Mouse (Mus musculus): ENCODE results near the gene Dab1.

Dab1 gene

DNA sequence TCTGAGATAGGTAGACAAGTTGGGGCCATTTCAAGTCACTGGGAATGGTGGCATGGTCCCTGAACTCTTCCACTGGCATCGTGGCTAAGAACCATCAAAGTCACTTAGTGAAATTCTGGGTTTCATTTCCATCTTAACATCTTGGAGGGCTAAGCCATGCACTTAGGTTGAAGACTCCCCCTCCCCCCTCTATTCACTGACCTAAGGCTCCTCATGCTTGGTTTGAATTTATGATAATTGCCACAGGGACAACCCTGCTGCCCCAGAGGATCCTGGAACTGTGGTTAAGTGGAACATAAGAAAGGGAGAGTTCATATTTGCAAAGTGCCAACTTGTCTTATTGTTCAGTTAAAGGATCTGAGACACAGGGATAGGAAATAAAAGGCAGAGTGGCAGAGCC, 375.2 kb downstream of the Dab1 start:
- DNase-seq: no peak

DNA sequence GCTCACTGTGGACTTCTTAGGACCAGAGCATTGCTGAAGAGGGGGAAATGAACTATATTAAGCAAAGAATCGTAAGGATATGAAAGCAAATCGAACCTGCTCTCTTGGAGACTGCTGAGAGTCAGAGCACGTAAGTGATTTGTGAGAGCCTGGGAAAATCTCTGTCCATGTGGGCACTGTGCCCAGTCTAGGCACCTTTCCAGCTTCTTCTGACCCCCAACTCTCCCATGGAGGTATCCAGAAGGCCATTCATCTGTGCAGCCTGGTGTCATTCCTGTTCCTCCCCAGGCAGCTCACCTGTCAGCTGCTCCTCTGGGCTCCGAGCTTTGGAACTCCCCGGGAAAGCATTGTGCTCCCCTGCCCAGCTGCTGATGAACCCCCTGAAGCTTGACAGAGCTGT, 389.2 kb downstream of the Dab1 start:
- DNase-seq: peak; percentile 94

DNA sequence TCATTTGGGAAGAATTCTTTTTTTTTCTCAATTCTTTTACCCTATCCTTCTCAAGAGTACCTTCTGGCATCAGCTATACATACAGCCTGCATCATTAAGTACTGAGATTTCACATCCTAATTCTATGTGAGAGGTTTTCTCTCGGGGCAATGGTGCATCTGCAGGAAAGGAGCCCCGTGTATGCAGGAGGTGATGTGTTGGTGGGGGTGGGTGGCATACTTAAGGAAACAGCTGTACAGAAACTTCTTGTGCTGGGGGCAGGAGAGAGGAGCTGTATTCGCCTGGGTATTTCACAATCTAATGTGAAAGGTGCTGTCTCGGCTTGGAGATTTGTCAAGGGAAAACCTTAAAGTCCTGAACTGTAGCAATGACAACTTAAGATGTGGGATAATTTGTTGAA, 392.5 kb downstream of the Dab1 start:
- DNase-seq: no peak

DNA sequence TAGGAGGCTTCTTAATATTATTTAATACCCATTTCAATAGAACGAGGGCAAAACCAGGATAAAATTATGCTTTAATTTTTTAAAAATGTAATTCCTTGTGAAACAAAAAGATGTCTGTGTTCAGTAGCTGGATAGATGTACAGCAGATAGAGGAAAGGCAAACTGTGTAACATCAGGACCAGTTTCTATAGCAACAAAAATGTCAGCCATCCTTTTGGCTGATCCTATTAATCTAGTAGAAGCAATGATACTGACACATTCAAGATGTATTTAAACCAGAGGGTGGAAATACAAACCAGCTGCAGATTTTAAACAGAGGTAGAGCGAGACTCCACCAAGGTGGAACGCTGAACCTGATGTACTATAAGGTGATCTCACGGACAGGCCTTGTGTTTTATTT, 393.0 kb downstream of the Dab1 start:
- DNase-seq: no peak

DNA sequence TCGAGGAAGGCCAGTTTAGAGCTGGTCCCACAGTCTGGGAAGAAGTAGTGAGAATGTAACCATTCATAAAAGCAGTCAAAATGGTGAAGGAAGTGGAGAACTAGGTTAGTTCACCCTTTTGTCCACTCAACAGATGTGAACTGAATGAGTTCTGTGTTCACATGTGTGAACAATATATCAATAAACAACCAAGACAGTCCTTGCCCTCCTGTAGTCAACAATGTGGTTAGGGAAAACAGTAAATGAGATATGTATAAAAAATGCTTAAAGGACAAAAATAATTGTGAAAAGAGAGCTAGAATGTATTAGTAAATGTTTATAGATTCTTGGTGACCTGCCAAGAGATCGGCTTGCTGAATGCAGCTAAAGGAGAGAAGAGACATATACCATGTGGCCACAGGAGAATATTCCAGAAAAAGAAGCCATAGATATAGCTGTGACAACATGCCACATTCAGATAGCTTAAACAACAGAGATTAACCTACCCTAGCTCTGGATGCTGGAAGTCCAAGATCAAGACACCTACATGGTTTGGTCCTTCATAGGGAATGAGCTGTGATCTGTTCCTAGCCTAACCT, 406.0 kb downstream of the Dab1 start:
- DNase-seq: no peak

DNA sequence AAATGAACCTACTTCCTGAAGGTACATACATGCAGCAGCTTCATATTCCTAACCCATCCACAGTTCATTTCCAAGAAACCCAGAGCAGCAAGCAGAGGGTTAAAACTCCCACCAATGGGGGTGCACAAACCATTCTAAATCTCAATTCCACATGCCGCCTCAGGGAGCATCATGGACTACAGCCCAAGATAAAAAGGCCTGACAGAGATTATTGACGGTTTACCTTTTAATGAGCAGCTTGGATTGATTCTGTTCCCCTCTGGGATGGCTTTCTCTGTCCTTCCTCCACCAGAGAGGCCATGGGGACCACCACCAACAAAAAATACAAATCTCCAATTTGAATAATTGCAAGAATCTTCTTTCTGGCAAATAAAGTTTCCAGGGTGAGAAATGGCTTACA, 407.7 kb downstream of the Dab1 start:
- DNase-seq: no peak

DNA sequence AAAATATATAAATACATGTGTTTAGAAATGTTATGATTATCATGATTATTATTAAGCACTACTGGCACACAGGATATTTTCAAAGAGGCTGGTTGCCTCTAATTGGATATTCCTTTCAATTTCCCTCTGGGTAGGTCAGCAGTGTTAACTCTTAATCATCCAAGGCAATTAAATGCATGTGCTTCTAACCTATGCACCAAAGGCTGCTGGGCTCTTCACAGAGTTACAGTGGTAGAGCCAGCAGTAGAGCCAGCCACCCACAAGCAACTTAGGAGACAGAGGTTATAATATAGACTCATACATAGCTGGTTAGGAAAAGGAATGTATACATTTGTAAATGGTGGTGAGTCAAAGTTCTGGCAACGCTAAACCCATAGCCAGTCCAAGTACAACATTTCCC, 408.1 kb downstream of the Dab1 start:
- no peak for DNase-seq

DNA sequence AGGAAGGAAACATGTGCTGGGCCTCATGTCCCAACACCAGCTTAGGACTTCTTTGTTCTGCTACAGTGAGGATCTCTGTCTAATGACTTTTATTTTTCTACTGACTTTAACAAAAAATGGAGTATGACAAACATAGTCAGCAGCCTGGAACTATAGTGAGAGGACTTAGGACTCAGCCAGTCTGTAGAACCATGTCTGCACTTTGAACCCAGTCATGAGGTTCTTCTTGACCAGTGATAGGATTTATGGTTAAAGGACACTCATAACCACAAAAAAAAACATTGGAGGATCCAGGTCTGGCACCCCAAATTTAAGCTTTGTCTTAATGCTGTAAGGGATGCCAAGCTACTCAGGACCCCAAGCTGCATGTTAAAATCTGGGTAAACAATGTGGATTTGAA, 416.9 kb downstream of the Dab1 start:
- DNase-seq: no peak

DNA sequence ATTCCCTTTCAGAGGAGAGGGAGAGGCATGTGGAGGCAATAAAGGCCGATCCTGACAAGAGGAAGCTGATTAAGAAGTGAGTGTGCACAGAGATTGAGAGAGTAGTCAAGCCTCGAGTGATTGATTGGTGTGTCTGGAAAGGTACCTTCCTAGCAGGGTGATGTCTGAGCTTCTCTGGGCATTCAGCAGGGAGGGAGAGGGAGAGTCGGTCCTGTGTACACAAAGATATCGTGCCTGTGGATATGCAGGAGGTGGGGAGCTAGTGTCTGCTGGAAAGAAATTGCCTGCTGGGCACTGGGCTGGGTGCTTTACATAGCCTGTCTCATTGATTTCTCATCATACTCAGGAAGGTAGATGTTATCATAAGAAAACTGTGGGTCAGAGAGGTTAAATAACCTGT, 420.4 kb downstream of the Dab1 start:
- DNase-seq: no peak

DNA sequence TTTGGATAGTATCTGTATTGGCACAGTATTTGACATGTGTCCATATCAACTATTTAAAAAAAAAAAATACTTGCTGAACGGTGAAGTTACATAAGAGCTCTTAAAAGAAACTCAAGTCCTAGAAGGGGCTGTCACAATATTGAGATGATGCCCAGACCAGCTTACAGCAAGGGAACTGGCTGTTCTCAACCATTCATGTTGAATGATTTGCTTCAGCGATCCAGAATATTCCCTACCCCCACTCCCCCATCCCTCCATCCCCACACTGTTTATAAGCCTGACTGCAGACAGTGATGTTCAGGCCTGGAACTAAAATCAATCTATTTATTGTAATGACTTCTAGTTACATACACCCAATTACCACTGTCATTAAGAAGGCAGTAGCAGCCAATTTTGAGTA, 424.3 kb downstream of the Dab1 start:
- no peak for DNase-seq

DNA sequence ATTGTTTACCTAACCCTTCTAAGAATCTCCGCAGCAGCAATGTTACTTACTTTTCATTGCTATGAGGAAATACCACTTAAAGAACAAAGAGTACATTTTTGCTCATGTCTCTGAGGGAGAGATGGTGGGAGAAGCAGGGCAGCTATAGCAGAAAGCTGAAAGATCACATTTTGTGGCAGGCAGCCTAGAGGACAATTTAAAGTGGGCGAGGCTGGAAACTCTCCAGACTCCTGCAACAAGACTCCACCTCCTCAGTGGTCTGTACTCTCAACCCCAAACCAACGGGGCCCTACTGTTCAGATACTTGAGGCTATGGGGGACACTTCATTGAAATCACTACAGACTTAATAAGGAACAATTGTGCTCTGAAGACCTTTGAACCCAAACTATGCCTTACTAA, 425.5 kb downstream of the Dab1 start:
- no peak for DNase-seq

DNA sequence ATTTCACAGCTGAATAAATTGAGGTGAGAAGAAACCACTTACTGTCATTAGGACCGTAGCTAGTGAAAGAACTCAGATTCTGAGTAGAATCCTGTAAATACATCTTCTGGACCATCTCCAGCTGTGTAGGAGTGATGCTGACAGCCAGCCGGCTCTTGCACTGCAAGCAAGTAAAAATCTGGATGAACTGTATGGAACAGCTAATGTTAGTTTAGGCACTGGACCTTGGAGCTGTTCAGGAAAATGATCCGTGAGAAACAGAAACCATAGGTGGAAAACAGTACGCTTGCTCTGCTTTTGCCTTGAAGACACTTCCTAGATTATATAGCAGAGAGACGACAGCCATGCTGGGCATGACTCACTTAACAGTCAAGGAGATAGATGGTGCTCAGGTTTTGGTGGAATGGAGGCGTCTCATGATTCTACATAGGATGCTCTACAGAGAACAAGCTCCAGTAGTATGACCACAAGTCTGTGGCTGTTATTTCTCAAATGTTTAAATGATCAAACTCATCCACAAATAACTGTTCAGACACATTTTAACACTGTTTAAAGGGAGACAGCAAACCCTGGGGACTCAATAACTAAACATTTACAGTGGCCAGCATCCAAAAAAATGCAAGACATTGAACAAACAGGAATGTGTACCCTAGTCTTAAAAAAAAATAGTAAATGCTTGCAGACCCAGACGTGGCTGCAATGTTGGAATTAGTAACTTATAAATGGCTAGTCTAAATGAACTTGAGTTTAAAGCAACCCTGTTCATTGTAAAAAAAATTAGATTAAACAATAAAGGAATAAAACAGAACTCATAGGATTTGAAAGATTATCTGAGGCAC, 429.0 kb downstream of the Dab1 start:
- DNase-seq: no peak

DNA sequence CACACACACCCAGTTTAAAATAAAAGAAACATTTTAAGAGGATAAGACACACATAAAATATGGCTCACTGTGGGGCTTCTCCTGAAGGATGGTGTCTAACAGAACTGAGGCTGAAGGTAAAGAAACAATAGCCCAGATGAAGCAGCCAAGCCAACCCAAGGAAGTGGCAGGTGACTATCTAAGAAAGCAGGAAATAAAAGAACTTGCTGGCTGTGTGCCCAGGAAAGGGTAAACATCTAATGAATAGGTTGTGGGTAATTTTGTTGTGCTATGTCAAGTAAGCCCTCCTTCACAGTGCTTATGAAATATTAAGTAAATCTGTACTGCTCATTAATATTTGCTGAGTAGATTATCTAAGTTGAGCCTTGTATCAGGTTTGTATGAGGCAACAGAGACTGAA, 438.0 kb downstream of the Dab1 start:
- DNase-seq: no peak

DNA sequence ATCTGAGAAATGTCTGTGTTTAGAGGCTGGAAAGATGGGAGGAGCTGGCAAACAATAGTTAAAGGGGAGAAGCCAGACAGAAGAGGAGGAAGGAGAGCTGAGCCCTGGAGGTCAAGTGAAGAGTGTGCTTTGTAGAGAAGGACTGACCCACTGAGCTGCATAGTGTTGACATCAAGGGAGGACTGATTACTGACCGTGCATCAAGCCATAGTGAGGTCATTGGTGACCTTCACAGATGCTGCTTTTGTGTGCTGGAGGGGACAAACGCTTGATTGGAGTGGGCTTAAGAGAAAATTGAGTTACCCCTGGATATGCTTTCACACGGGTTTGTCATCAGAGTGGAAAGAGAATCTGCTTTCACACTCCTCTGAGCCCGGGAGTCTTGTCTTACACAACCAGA, 440.4 kb downstream of the Dab1 start:
- DNase-seq: no peak

DNA sequence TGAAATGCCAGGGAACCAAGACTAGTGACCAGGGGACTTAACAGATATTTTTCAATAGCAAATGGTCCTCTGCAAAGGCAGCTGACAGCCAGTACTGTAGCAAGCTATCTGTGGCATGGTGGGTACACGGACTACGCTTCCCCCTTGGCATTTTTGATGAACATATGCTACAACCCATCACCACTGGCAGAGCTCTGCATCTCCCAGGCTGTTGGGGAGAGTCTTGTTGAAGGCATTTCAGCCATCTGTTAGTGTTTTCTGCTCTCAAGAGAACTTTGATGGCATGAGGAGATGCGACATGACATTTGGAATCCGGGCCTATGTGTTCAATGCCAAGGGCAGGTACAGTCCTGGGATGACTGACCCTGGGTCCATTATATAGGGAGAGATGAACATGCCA, 443.2 kb downstream of the Dab1 start:
- DNase-seq: peak; percentile 55 to 59

DNA sequence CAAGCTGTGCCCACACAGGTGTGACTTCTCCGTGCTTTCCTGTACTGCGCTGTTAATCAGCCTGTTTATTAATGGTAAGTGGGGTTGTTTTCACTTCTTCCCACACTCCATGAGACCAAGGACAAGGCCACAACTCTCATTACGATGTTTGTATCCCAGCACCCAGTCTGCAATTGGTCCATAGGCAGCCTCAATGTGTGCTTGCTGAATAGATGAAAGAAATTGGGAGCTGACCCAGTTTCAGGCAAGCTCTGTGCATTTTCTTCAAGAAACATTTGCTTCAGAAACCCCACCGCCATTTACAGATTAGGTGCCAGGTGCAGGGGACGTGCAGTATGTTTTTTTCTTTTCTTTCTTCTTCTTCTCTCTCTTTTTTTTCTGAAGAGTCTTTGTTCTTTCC, 447.7 kb downstream of the Dab1 start:
- DNase-seq: no peak

DNA sequence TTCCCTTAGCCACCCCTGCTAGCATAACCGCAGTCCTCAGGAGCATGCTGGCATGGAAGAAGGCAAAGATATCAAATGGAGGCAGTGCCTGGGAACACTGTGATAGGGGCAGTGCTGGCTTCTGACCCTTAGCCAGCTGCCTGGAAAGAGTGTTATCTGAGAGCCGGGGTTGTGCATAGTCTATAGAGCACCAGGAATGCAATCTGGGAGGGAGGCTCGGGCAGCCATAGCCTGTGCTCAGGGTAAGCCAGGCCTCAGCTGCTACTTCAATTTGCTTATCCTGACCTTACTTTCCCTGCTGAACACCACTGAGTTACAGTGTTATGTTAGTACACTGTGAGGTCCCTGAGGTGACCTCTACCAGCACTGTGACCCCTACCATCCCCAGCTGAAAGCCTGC, 448.6 kb downstream of the Dab1 start:
- DNase-seq: no peak

DNA sequence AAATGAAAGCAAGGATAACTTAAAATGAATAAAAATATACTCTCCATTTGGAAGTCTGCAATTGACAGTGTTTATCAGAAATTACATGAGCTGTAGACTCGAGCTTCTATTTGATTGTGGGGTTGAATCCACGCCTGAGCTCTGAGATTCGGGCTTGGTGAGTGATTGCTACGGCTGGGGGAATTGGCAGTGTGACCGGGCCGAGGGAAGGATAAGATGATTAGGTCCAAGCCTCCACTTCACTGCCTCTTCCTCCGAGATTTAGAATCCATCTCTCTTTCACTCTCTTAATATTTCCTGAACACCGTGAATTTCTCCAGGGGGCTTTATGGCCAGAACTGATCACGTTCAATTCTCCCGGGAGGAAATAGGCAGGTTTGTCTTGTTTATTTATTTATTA, 452.1 kb downstream of the Dab1 start:
- no peak for DNase-seq

DNA sequence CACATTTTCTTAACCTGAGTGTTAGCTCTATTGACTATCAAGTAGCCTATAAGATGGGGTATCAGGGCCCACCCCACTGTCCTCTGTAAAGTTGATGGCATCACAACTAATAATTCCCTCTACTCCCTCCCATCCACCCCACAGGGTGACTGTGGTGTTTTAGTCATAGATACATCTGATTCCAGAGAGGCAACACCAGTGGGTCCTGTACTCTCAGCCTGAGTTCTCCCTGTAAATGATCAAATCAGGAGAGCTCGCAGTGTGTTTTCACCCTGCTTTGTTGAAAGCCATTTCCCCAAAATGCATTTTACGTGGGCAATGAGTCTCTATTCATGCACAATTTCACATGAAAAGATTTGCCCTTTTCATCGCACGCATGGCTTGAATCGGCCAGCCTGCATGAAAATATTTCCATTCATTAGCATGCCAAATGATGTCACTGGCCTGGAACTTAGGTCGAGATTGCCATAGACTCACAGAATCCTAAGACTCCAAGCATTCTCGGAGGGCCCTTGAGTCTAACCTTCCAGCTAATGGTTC, 454.8 kb downstream of the Dab1 start:
- no peak for DNase-seq

DNA sequence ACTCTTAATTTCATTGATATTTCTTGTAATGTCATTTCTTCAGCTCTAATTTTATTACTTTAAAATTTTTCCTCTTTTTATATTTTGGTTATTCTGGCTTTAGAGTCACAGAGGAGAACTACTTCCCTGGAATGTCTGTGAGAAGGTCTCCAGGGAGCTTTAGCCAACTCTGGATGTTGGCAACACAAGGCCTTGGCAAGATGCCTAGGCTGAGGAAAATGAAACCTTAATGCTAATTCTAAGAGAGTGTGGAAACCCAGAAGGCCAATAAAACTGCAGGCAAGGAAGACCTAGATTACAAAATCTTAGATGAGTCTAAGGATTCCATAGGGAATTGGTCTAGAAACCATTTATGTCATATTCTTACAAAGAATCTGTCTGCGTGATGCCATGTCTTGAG, 458.6 kb downstream of the Dab1 start:
- peak; percentile 59 to 72 for DNase-seq

DNA sequence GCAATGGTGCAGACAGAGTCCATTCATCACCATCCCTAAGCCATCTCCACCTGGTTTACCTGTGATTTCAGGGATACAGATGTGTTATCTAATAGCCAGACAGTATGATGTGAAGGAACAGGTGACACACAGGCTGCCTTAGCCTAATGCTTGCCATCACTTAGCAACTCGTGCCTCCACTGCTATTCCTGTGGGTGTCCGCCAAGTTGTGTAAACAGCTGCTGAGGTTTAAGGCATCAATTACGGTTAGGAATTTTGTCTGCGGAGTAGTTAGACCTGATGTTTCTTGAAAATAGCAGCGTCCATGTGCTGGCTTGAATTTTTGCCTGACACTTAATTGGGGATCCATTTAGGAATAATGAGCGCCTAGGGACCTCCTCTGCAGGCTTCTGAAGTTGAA, 487.1 kb downstream of the Dab1 start:
- no peak for DNase-seq

DNA sequence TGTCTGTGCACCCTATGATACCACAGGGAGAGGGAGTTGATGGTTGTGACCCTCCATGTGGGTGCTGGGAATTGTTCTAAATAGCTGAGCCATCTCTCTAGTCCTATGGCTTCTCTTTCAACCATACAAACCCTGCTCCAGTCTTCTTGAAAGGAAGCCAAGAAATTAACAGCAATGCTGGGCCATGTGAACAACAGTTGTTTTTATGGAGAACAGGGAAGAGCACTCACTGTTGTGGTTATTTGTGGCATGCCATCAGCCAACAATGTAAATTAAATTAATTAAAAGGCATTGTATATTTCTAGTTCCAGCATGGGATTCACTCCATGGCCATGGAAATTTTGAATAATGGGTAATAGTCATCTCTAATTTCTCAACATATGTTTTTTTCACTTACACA, 492.5 kb downstream of the Dab1 start:
- DNase-seq: no peak

DNA sequence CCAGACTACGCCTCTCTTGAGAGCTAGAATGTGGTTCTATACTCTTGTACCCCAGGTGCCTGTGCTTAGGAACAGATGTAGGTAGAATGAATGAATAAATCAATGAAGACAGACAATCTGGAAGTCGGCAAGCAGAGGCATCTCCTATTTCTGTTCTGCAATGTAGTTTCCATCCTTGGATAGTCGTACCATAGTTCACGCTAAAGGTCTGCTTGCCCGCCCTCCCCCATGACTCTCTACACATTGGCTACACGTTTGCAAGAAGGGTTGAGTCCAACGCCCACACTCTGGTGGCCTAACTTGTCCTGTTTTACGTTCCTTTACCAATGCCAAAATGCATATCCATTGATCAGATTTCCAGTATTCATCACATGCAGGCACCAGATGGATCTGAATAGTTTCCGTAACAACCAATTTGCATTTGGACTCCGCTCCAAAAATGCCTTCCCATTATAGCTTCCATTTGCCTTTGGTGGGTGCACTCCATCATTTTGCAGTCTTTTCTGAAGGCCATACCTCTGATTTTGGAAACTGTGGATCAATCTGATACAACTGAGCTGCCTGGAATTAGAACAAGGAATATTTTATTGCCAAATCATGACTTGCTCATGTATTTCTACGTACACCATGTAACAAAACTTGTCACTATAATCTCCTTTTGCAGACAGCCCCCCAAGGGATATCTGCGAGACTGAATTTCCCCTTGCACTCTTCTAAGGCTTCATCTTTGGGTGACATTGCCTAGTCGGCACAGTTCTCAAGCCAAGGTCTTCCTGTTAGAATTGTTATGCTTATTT, 494.2 kb downstream of the Dab1 start:
- no peak for DNase-seq

DNA sequence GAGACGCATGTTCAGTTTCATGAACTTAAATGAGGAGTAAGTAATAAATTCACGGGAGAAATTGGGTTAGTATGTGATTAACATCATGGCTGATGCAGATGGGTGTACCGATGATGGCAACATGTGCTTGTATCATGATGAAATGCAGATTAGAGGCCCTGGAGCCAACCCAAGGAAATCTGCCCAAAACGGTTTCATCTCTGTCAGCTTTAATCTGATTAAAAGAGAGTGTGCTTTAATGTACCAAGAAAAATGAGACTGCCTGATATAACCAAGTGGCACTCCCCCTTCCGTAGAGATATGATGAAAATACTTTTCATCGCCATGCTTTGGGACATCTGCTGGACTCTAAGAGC, 494.8 kb downstream of the Dab1 start:
- DNase-seq: peak in 1 of 2 experiments; percentile 58
